Mouse (Mus musculus): ENCODE measurements around the gene Btbd16. TPM values are rescaled to one million over a fixed set of nuclear protein-coding genes. Genes with fewer than 3 reads are reported as not detected.

The Btbd16 gene
- polyA plus RNA-seq, 1 experiment from 2014 or later, result not detected

GRCm38 (mm10) chr7:130751678-130752077 lies 22.2 kb upstream of the Btbd16 start:
- Histone ChIP-seq H3K9me3 (no peaks in the 10 kb centered on the region), H3K4me3 (no peak overlapping the region), H3K27me3 (ENCODE audit: poor library complexity, severe bottlenecking) (no peaks in the 10 kb centered on the region), H3K36me3 (replicated peaks) (peaks cover 90% of the 10 kb centered on the region), H3K4me1 (peaks cover 35% of the 10 kb centered on the region), H3K27ac (peak overlapping the region; percentile 93)
- 67% methylated on average over 8 of the region's 9 CpGs for WGBS
- DNase-seq (ENCODE audit: extremely low spot score, low spot score), result no peak

- Histone ChIP-seq H3K27ac (no peak overlapping the region), H3K4me1 (peaks cover 30% of the 10 kb centered on the region), H3K4me3 (no peak overlapping the region), H3K36me3 (replicated peaks) (peaks cover 95% of the 10 kb centered on the region), H3K27me3 (ENCODE audit: poor library complexity, severe bottlenecking) (no peaks in the 10 kb centered on the region), H3K9me3 (no peaks in the 10 kb centered on the region)
- 97% methylated on average over 2 of the region's 2 CpGs for WGBS
- no peak for DNase-seq (ENCODE audit: extremely low spot score, low spot score)
Observed at GRCm38 (mm10) chr7:130754790-130755189, 19.1 kb upstream of the Btbd16 start.

DNA sequence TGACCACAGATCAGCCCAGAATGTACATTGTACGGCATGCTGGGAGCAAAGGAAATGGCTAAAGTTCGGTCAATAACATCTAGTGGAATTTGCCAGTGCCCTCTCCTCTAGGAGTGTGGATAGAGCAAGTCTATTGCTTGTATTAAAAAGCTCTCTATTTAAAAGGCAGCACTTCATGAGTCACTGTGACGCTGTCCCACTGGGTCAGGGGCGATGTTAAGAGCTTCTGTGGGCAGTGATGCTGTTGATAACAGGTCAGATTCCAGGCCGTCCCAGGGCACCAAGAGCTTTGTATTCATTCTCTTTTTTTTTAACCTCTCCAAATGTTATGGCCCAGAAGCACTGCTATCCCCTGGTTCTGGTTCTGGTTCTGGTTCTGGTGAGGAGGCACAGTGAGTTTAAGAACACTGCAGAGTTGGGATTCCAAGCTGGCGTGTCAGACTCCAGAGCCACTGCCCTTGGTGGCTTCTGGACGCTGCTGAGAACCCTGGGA lies 17.5 kb upstream of the Btbd16 start:
- no peaks in the 10 kb centered on the region for H3K9me3 ChIP-seq
- no peak overlapping the region for H3K4me3 ChIP-seq
- no peak overlapping the region for H3K27ac ChIP-seq
- 88% methylated on average over 7 of the region's 7 CpGs for WGBS
- no peaks in the 10 kb centered on the region for H3K27me3 ChIP-seq (ENCODE audit: poor library complexity, severe bottlenecking)
- peaks cover 14% of the 10 kb centered on the region for H3K4me1 ChIP-seq
- no peak for DNase-seq (ENCODE audit: extremely low spot score, low spot score)
- peaks cover 99% of the 10 kb centered on the region for H3K36me3 ChIP-seq (replicated peaks)

GRCm38 (mm10) chr7:130757326-130757865 lies 16.5 kb upstream of the Btbd16 start:
- Histone ChIP-seq H3K9me3 (no peaks in the 10 kb centered on the region), H3K4me3 (no peak overlapping the region), H3K27me3 (ENCODE audit: poor library complexity, severe bottlenecking) (no peaks in the 10 kb centered on the region), H3K36me3 (replicated peaks) (peaks cover 94% of the 10 kb centered on the region), H3K4me1 (peaks cover 9% of the 10 kb centered on the region), H3K27ac (no peak overlapping the region)
- DNase-seq (ENCODE audit: extremely low spot score, low spot score), result no peak
- 91% methylated on average over 11 of the region's 11 CpGs for WGBS

DNA sequence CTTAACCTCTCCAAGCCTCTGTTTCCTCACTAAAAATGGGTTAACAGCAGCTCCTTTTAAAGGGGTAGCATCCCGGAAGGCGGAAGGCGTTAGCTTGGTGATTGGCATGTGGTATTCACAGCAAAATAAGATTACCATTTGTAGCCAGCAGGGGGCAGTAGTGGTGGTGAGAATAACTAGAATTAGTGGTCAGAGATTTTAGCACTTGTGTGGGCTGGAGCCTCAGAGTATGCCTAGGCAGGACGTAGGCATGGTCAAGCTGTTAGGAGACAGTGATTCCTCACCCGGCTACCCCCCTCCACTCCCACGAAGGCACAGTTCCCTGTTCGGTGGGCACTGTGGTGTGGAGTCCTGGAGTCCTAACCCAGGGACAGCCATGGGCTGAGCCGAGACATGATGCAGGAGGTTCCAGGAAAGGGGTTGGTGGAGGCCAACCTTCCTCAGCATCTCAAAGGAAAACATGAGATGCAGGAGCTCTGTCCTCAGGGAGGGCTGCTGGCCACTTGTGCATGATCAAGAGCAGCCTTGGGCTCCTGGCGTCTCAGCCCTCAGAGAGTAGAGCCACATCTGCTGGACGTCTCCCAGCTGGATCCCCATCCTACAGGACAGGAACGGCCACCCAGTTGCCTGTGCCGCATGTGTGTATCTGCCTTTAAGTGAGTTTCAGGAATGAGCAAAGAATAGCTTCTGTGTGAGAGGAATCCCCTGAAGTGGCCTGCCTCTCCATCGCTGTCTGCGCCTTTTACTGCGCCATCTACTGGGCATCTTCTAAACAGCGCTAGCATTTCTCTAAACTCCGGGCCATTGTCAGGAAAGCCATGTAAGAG lies 11.6 kb upstream of the Btbd16 start:
- Histone ChIP-seq H3K36me3 (replicated peaks) (peaks cover 80% of the 10 kb centered on the region), H3K27me3 (ENCODE audit: poor library complexity, severe bottlenecking) (no peaks in the 10 kb centered on the region), H3K4me1 (peaks cover 6% of the 10 kb centered on the region), H3K27ac (no peak overlapping the region), H3K4me3 (no peak overlapping the region), H3K9me3 (no peaks in the 10 kb centered on the region)
- peak; percentile 75 for DNase-seq (ENCODE audit: extremely low spot score, low spot score)
- WGBS, result 45% methylated on average over 17 of the region's 17 CpGs

GRCm38 (mm10) chr7:130764160-130764559 lies 9.7 kb upstream of the Btbd16 start:
- DNase-seq (ENCODE audit: extremely low spot score, low spot score), result no peak
- 96% methylated on average over 17 of the region's 17 CpGs for WGBS
- peaks cover 62% of the 10 kb centered on the region for H3K36me3 ChIP-seq (replicated peaks)
- H3K4me1 ChIP-seq, result peaks cover 6% of the 10 kb centered on the region
- H3K4me3 ChIP-seq, result no peak overlapping the region
- no peak overlapping the region for H3K27ac ChIP-seq
- no peaks in the 10 kb centered on the region for H3K9me3 ChIP-seq
- H3K27me3 ChIP-seq (ENCODE audit: poor library complexity, severe bottlenecking), result no peaks in the 10 kb centered on the region

DNA sequence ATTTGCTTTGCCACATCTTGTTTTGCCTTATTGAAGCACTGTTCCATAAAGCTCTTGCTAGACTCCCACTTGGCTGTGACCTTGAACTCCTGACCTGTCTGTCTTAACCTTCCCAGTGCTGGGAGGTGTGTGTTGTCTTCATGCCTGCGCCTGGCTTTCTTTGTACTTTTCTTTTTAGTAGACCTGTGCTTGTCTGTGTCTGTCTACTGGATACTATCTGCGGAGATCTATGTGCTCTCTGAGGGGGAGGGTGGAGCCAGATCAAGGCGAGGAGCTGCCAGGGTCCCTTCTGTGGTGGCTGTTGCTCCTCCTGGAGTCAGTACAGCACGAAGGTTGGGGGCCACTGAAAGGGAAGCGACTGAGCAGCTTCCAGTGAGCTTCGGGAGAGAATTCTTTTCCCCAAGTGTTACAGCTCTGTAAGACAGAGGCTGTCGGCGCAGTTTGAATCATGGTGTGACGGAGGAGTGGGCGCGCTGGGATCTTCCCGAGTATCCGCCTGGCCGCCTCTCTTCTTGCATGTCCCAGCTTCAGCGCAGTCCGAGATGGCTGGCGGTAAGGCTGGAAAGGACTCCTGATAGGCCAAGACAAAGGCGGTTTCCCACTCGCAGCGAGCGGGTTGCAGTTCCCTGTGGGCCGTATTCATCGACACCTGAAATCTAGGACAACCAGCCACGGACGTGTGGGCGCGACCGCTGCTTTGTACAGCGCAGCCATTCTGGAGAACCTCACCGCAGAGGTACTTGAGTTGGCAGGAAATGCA lies 7.3 kb upstream of the Btbd16 start:
- H3K4me3 ChIP-seq, result no peak overlapping the region
- DNase-seq (ENCODE audit: extremely low spot score, low spot score), result no peak
- WGBS, result 78% methylated on average over 30 of the region's 30 CpGs
- H3K9me3 ChIP-seq, result no peaks in the 10 kb centered on the region
- no peak overlapping the region for H3K27ac ChIP-seq
- H3K4me1 ChIP-seq, result peaks cover 6% of the 10 kb centered on the region
- H3K27me3 ChIP-seq (ENCODE audit: poor library complexity, severe bottlenecking), result 0 out of 2 replicates have a peak, but pooled peaks cover 4% of the 10 kb centered on the region
- peaks cover 38% of the 10 kb centered on the region for H3K36me3 ChIP-seq (replicated peaks)

- no peak overlapping the region for H3K27ac ChIP-seq
- 95% methylated on average over 4 of the region's 4 CpGs for WGBS
Observed at GRCm38 (mm10) chr7:130768151-130768550, 5.7 kb upstream of the Btbd16 start.

GRCm38 (mm10) chr7:130770707-130771106 lies 3.2 kb upstream of the Btbd16 start:
- H3K27me3 ChIP-seq (ENCODE audit: poor library complexity, severe bottlenecking), result 0 out of 2 replicates have a peak, but pooled peaks cover 9% of the 10 kb centered on the region
- no peak overlapping the region for H3K27ac ChIP-seq
- no peak overlapping the region for H3K4me3 ChIP-seq
- WGBS, result 41% methylated on average over 3 of the region's 3 CpGs
- H3K4me1 ChIP-seq, result 0 out of 2 replicates have a peak, but pooled peaks cover 3% of the 10 kb centered on the region
- DNase-seq (ENCODE audit: extremely low spot score, low spot score), result peak; percentile 77
- no peaks in the 10 kb centered on the region for H3K9me3 ChIP-seq
- H3K36me3 ChIP-seq (replicated peaks), result peaks cover 14% of the 10 kb centered on the region

More at GRCm38 (mm10) chr7:130768151-130768550, 5.7 kb upstream of the Btbd16 start:
- Histone ChIP-seq H3K27me3 (ENCODE audit: poor library complexity, severe bottlenecking) (0 out of 2 replicates have a peak, but pooled peaks cover 9% of the 10 kb centered on the region), H3K9me3 (no peaks in the 10 kb centered on the region), H3K4me1 (no peaks in the 10 kb centered on the region), H3K36me3 (replicated peaks) (peaks cover 34% of the 10 kb centered on the region), H3K4me3 (no peak overlapping the region)
- DNase-seq (ENCODE audit: extremely low spot score, low spot score), result no peak

GRCm38 (mm10) chr7:130773171-130773830 lies 568 bp upstream of the Btbd16 start:
- Histone ChIP-seq H3K27ac (no peak overlapping the region), H3K4me1 (0 out of 2 replicates have a peak, but pooled peaks cover 3% of the 10 kb centered on the region), H3K36me3 (replicated peaks) (no peaks in the 10 kb centered on the region), H3K27me3 (ENCODE audit: poor library complexity, severe bottlenecking) (0 out of 2 replicates have a peak, but pooled peaks cover 9% of the 10 kb centered on the region), H3K4me3 (no peak overlapping the region), H3K9me3 (no peaks in the 10 kb centered on the region)
- DNase-seq (ENCODE audit: extremely low spot score, low spot score), result no peak
- WGBS, result 69% methylated on average over 11 of the region's 11 CpGs

- WGBS, result 79% methylated on average over 5 of the region's 5 CpGs
- no peaks in the 10 kb centered on the region for H3K4me1 ChIP-seq
- H3K27ac ChIP-seq, result no peak overlapping the region
- DNase-seq (ENCODE audit: extremely low spot score, low spot score), result no peak
- H3K9me3 ChIP-seq, result no peaks in the 10 kb centered on the region
- H3K4me3 ChIP-seq, result no peak overlapping the region
- H3K27me3 ChIP-seq (ENCODE audit: poor library complexity, severe bottlenecking), result no peaks in the 10 kb centered on the region
- H3K36me3 ChIP-seq (replicated peaks), result no peaks in the 10 kb centered on the region
Observed at GRCm38 (mm10) chr7:130780866-130781419, 7.1 kb downstream of the Btbd16 start.

DNA sequence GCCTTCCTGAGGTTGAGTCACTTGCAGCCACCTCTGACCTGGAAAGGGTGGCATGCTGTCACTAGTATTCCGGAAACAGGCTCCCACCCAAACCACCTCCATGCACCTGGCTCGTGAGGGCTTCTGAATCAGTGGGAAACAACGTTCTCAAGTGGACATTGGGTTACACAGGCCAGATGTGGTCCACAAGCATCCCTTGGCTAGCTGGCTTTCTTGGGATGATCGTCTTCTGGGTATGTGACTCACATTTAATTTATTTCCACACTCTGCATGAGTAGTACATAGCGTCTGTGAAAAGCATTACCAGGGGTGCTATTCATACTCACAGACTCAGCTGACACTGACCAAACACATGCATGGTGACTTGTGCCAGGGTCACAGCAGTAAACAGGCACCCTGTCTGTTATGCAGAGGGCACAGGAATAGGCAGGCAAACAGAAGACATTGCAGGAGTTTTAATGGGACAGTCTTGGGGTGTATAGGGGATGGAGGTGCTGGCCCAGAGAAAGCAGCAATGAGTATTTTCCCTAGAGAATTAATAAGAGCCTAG lies 8.7 kb downstream of the Btbd16 start:
- no peaks in the 10 kb centered on the region for H3K4me1 ChIP-seq
- H3K36me3 ChIP-seq (replicated peaks), result no peaks in the 10 kb centered on the region
- no peaks in the 10 kb centered on the region for H3K9me3 ChIP-seq
- no peak for DNase-seq (ENCODE audit: extremely low spot score, low spot score)
- no peak overlapping the region for H3K4me3 ChIP-seq
- 88% methylated on average over 5 of the region's 5 CpGs for WGBS
- no peak overlapping the region for H3K27ac ChIP-seq
- no peaks in the 10 kb centered on the region for H3K27me3 ChIP-seq (ENCODE audit: poor library complexity, severe bottlenecking)

Measured in forebrain, embryonic 10.5 days (tissue).